Mouse (Mus musculus): ENCODE measurements around the gene Wwox. TPM values are rescaled to one million over a fixed set of nuclear protein-coding genes. Genes with fewer than 3 reads are reported as not detected.
A peak's percentile ranks its signal among the peaks of the same experiment; 100 is the strongest.

Wwox gene
- polyA plus RNA-seq, 1 experiment from 2014 or later: 10.6 TPM

GRCm38 (mm10) chr8:115208415-115209192, 769.1 kb downstream of the Wwox start:
- no peak overlapping the region for H3K27ac ChIP-seq (replicated peaks)
- 64% methylated on average over 15 of the region's 15 CpGs for WGBS

GRCm38 (mm10) chr8:115210014-115210413, 770.6 kb downstream of the Wwox start:
- Histone ChIP-seq H3K9me3 (replicated peaks) (no peaks in the 10 kb centered on the region), H3K4me1 (peaks cover 25% of the 10 kb centered on the region), H3K27me3 (ENCODE audit: low read depth, poor library complexity, severe bottlenecking) (peaks cover 33% of the 10 kb centered on the region), H3K27ac (replicated peaks) (no peak overlapping the region), H3K4me3 (no peak overlapping the region), H3K36me3 (no peaks in the 10 kb centered on the region)
- 76% methylated on average over 6 of the region's 6 CpGs for WGBS
- DNase-seq (ENCODE audit: low spot score): no peak

More at GRCm38 (mm10) chr8:115208415-115209192, 769.1 kb downstream of the Wwox start:
- Histone ChIP-seq H3K4me3 (no peak overlapping the region), H3K4me1 (peaks cover 22% of the 10 kb centered on the region), H3K27me3 (ENCODE audit: low read depth, poor library complexity, severe bottlenecking) (peaks cover 33% of the 10 kb centered on the region), H3K9me3 (replicated peaks) (no peaks in the 10 kb centered on the region), H3K36me3 (no peaks in the 10 kb centered on the region)
- no peak for DNase-seq (ENCODE audit: low spot score)

DNA sequence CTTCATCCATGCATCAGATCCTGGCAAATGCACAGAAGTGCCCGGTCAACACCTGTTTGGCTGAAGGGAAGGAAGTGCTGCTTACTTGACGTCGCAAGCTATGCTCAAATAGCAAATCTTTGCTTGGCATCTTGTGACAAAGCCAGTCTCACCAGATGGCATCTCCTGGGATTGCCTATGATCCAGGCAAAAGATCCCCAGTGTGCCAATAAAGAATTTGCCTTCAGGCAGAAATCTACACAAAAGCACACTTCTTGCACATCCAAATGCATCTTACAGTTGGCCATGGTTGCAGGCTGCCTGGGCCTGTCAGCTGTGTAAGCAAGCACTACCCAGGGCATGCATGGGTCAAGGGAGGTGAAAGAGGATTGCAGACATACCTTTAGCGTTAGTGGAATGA, 773.7 kb downstream of the Wwox start:
- no peak for DNase-seq (ENCODE audit: low spot score)
- 90% methylated on average over 4 of the region's 4 CpGs for WGBS
- Histone ChIP-seq H3K4me3 (no peak overlapping the region), H3K36me3 (no peaks in the 10 kb centered on the region), H3K27me3 (ENCODE audit: low read depth, poor library complexity, severe bottlenecking) (peaks cover 18% of the 10 kb centered on the region), H3K9me3 (replicated peaks) (no peaks in the 10 kb centered on the region), H3K4me1 (peaks cover 22% of the 10 kb centered on the region), H3K27ac (replicated peaks) (no peak overlapping the region)

DNA sequence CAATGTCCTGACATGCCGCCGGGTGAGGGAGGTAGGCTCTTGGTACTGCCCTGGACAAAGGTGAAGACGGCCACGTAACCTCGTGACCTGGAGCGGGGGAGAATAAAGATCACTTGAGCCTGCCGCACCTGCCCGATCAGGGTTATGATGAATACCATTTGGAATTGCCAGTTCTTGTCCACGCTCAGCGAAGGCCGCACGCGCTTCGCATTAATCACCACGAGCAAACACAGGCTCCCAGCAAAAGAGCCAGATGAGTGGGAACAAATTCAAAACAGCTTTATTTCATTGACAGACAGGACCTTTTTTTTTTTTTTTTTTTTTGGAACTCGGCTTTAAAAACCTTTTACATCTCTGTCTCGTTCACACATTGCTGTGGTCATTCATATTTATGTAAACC, 775.4 kb downstream of the Wwox start:
- Histone ChIP-seq H3K4me3 (no peak overlapping the region), H3K4me1 (peaks cover 12% of the 10 kb centered on the region), H3K27ac (replicated peaks) (no peak overlapping the region), H3K36me3 (no peaks in the 10 kb centered on the region), H3K9me3 (replicated peaks) (no peaks in the 10 kb centered on the region), H3K27me3 (ENCODE audit: low read depth, poor library complexity, severe bottlenecking) (peaks cover 10% of the 10 kb centered on the region)
- 80% methylated on average over 17 of the region's 17 CpGs for WGBS
- DNase-seq (ENCODE audit: low spot score): no peak

DNA sequence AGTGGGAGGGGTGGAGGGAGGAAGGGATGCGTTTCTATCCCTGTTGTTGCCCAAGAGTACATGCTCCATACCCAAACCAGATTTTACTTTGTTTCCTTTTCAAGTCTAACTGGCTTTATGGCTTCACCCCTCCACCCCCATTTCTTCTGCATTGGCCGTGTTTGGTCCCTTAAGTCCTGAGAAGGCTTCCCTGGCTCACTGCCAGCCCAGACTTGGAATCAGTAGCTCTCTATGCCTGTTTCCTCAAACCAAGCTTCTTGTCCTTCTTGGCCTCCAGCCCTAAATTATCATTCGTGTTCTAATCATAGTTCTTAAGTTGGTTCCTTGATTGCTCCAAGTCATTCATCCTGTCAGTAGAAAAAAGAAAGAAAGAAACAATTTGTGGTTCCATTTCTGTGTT, 777.3 kb downstream of the Wwox start:
- Histone ChIP-seq H3K27me3 (ENCODE audit: low read depth, poor library complexity, severe bottlenecking) (no peaks in the 10 kb centered on the region), H3K27ac (replicated peaks) (no peak overlapping the region), H3K9me3 (replicated peaks) (no peaks in the 10 kb centered on the region), H3K4me1 (peaks cover 11% of the 10 kb centered on the region), H3K4me3 (no peak overlapping the region), H3K36me3 (no peaks in the 10 kb centered on the region)
- 83% methylated on average over 3 of the region's 3 CpGs for WGBS
- no peak for DNase-seq (ENCODE audit: low spot score)

DNA sequence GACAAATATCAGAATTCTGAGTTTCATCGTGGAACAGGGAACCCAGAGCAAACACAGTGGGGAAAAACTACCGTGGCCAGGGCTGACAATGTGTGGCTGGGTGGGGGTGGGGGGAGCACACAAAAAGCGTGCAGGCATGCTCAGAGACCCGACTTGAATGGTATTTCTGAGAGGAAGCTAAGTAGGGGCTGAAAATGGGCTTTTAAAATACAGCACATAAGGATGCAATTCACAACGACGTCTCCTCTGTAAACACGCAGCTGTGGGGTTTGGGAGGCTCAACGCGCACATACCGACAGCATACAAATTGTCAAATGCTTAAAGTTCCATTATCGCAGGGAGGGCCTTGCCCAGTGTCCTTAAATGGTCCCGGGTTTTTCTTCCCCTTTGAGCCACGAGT, 783.1 kb downstream of the Wwox start:
- Histone ChIP-seq H3K4me1 (0 out of 2 replicates have a peak, but pooled peaks cover 4% of the 10 kb centered on the region), H3K36me3 (no peaks in the 10 kb centered on the region), H3K27ac (replicated peaks) (no peak overlapping the region), H3K9me3 (replicated peaks) (no peaks in the 10 kb centered on the region), H3K4me3 (no peak overlapping the region), H3K27me3 (ENCODE audit: low read depth, poor library complexity, severe bottlenecking) (no peaks in the 10 kb centered on the region)
- WGBS: 79% methylated on average over 13 of the region's 13 CpGs
- DNase-seq (ENCODE audit: low spot score): no peak

DNA sequence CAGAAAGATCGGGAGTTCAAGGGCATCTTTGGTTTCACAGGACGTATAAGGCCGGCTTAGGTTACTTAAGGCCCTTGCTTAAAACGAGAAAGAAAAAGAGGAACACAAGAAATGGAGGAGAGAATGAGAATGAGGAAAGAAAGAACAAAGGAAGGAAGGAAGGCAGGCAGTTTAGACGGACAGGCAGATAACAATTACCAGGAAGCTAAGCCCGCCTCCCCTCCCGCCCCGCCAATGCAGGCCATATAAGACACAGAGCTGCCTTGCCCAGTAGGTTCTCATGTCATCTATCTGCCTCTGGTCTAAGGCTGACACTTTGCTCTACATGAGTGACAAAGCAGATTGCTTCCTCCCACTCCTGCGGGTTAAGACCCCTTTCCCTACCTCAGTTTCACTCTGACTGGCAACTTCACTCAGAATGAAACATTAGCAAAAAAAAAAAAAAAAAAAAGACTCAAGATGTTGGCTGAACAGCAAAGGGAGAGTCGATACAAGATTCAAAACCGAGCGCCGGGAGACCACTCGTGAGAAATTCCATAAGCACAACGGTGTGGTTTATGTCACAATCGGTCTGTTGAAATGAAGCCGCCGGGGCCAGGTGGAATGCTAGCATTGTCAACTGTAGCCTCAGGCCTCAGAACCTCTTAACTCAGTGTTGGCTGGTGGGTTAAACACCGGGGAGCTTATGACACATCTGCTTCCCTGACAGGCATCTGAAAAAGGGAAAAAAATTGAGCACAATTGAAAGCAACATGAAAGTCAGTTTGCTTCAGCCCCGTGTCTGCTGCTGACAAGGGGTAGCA, 787.5 kb downstream of the Wwox start:
- no peaks in the 10 kb centered on the region for H3K36me3 ChIP-seq
- H3K4me3 ChIP-seq: no peak overlapping the region
- H3K27ac ChIP-seq (replicated peaks): no peak overlapping the region
- WGBS: 79% methylated on average over 20 of the region's 20 CpGs
- H3K4me1 ChIP-seq: 0 out of 2 replicates have a peak, but pooled peaks cover 8% of the 10 kb centered on the region
- no peaks in the 10 kb centered on the region for H3K27me3 ChIP-seq (ENCODE audit: low read depth, poor library complexity, severe bottlenecking)
- DNase-seq (ENCODE audit: low spot score): no peak
- H3K9me3 ChIP-seq (replicated peaks): no peaks in the 10 kb centered on the region

- no peaks in the 10 kb centered on the region for H3K9me3 ChIP-seq (replicated peaks)
- no peaks in the 10 kb centered on the region for H3K27me3 ChIP-seq (ENCODE audit: low read depth, poor library complexity, severe bottlenecking)
- DNase-seq (ENCODE audit: low spot score): no peak
- no peak overlapping the region for H3K27ac ChIP-seq (replicated peaks)
- H3K36me3 ChIP-seq: no peaks in the 10 kb centered on the region
- no peak overlapping the region for H3K4me3 ChIP-seq
- H3K4me1 ChIP-seq: 0 out of 2 replicates have a peak, but pooled peaks cover 8% of the 10 kb centered on the region
- WGBS: 87% methylated on average over 11 of the region's 11 CpGs
Measured at GRCm38 (mm10) chr8:115228903-115229302, 789.4 kb downstream of the Wwox start.

GRCm38 (mm10) chr8:115234068-115234467, 794.6 kb downstream of the Wwox start:
- Histone ChIP-seq H3K4me3 (no peak overlapping the region), H3K36me3 (no peaks in the 10 kb centered on the region), H3K4me1 (peaks cover 15% of the 10 kb centered on the region), H3K9me3 (replicated peaks) (no peaks in the 10 kb centered on the region), H3K27me3 (ENCODE audit: low read depth, poor library complexity, severe bottlenecking) (peaks cover 8% of the 10 kb centered on the region; the same call in 1 of the 2 replicates), H3K27ac (replicated peaks) (no peak overlapping the region)
- 80% methylated on average over 6 of the region's 6 CpGs for WGBS
- DNase-seq (ENCODE audit: low spot score): no peak

DNA sequence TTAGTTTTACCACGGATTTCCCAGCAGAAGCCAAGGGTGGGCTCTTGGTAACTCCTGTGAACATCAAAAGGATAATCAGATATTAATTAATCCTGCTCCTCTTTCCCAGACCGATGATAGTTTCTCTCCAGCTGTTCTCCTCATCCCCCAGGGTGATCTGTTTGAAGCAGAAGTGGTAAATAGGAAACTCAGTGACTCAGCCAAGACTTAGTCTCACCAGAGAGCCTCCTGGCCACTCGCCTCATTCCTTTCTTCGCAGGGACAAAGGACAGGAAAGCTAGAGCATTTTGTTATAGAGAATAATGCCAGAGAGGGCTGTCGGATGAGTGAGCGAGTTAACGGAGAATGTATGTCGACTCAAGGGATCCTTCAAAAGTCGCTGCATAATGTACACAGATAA, 798.1 kb downstream of the Wwox start:
- 32% methylated on average over 9 of the region's 9 CpGs for WGBS
- Histone ChIP-seq H3K27ac (replicated peaks) (0 out of 2 replicates have a peak overlapping the region, but pooled peaks have one; percentile 28), H3K9me3 (replicated peaks) (no peaks in the 10 kb centered on the region), H3K36me3 (no peaks in the 10 kb centered on the region), H3K4me3 (no peak overlapping the region), H3K27me3 (ENCODE audit: low read depth, poor library complexity, severe bottlenecking) (peaks cover 27% of the 10 kb centered on the region), H3K4me1 (peaks cover 27% of the 10 kb centered on the region)
- DNase-seq (ENCODE audit: low spot score): no peak

GRCm38 (mm10) chr8:115243465-115244027, 804.1 kb downstream of the Wwox start:
- no peak overlapping the region for H3K4me3 ChIP-seq
- H3K36me3 ChIP-seq: no peaks in the 10 kb centered on the region
- H3K4me1 ChIP-seq: peaks cover 32% of the 10 kb centered on the region
- no peaks in the 10 kb centered on the region for H3K9me3 ChIP-seq (replicated peaks)
- peak; percentile 27 for DNase-seq (ENCODE audit: low spot score)
- WGBS: 39% methylated on average over 9 of the region's 9 CpGs
- H3K27me3 ChIP-seq (ENCODE audit: low read depth, poor library complexity, severe bottlenecking): peaks cover 54% of the 10 kb centered on the region
- H3K27ac ChIP-seq (replicated peaks): no peak overlapping the region

GRCm38 (mm10) chr8:115249688-115250366, 810.4 kb downstream of the Wwox start:
- H3K36me3 ChIP-seq: no peaks in the 10 kb centered on the region
- peak overlapping the region; percentile 24; the same call in 1 of the 2 replicates for H3K4me3 ChIP-seq
- no peak overlapping the region for H3K27ac ChIP-seq (replicated peaks)
- peaks cover 45% of the 10 kb centered on the region for H3K27me3 ChIP-seq (ENCODE audit: low read depth, poor library complexity, severe bottlenecking)
- DNase-seq (ENCODE audit: low spot score): no peak
- 48% methylated on average over 22 of the region's 22 CpGs for WGBS
- H3K4me1 ChIP-seq: peaks cover 10% of the 10 kb centered on the region
- H3K9me3 ChIP-seq (replicated peaks): no peaks in the 10 kb centered on the region

Data from midbrain, embryonic 10.5 days (tissue).